Mouse (Mus musculus): Measurements from ENCODE around the gene Dda1.
"Not testable (repeated sequence)": the region's sequence is repeated elsewhere in the genome, so short reads cannot be mapped to it uniquely, and the experiment has no call there.

Dda1 gene

DNA sequence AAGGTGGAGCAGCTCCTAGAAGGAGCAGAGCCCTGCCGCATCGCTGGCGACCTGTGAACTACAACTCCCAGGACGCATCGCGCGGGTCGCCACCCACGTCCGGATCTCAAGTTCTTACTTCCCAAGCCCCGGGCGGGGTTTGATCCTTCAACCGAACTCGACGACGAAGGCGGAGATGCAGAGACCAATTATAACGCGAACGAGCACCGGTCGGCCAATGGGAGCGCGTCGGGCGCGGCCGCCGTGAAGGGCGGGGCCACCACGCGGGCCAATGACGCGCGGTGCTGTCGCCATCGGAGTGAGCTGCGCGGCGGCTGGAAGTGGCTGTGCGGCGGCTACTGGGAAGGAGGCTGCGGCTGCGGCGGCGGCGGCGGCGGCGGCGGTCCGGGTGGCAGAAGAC, at the start of gene Dda1:
Gene Dda1, plus strand, starts transcription at position 284 of the 400 bp plus-strand sequence.
- Histone ChIP-seq H3K4me3 (replicated peaks; ENCODE audit: low read length) (peak within 1 kb of the TSS; percentile 89), H3K9me3 (ENCODE audit: low read length) (no peaks in the 10 kb centered on the region), H3K4me1 (replicated peaks; ENCODE audit: low read depth, low read length) (peaks cover 55% of the 10 kb centered on the region), H3K27me3 (ENCODE audit: insufficient read depth, low read length) (no peaks in the 10 kb centered on the region), H3K36me3 (ENCODE audit: insufficient read depth, low read length) (peaks cover 62% of the 10 kb centered on the region)
- no peak for TF ChIP-seq NANOG (IDR thresholded peaks at IDR 0.05; ENCODE audit: borderline replicate concordance, low read length)
- no peak for TF ChIP-seq POU5F1 (IDR thresholded peaks at IDR 0.05; ENCODE audit: borderline replicate concordance, low read length)
- TF ChIP-seq CTCF (conservative IDR thresholded peaks at IDR 0.05; ENCODE audit: low read length): no peak

DNA sequence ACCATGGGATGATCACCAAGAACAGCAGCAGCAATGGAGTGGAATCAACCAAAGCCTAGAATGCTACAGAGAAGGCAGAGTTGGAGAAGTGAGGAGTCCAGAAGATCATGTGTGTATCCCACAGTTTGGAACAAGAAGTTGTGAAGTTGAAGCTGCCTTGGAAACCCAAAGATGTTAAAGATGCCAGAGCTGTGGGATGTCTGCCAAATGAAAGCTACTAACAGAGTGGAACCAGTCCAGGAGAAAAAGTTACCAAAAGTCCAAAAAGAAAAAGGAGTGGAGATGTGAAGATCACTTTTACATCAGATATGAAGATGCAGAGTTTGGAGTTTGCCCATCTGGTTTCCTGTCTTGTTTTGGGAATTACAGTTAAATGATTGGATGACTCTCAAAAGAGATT, 46.9 kb upstream of the Dda1 start:
- no peaks in the 10 kb centered on the region for H3K4me1 ChIP-seq (replicated peaks; ENCODE audit: low read depth, low read length)
- H3K4me3 ChIP-seq (replicated peaks; ENCODE audit: low read length): no peak overlapping the region
- H3K9me3 ChIP-seq (ENCODE audit: low read length): peaks cover 46% of the 10 kb centered on the region
- TF ChIP-seq POU5F1 (IDR thresholded peaks at IDR 0.05; ENCODE audit: borderline replicate concordance, low read length) (no peak), CTCF (conservative IDR thresholded peaks at IDR 0.05; ENCODE audit: low read length) (no peak), NANOG (IDR thresholded peaks at IDR 0.05; ENCODE audit: borderline replicate concordance, low read length) (no peak)
- peaks cover 13% of the 10 kb centered on the region for H3K27me3 ChIP-seq (ENCODE audit: insufficient read depth, low read length)
- H3K36me3 ChIP-seq (ENCODE audit: insufficient read depth, low read length): no peaks in the 10 kb centered on the region

DNA sequence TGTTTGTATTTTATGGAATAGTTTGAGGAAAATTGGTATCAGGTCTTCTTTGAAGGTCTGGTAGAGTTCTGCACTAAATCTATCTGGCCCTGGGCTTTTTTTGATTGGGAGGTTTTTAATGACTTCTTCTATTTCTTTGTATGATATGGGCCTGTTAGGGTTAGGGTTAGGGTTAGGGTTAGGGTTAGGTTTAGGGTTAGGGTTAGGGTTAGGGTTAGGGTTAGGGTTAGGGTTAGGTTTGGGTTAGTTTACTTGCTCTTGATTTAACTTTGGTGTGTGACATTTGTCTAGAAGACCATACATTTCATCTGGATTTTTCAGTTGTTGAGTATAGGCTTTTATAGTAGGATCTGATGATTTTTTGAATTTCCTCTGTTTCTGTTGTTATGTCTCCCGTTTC, 36.1 kb upstream of the Dda1 start:
- H3K4me1 ChIP-seq (replicated peaks; ENCODE audit: low read depth, low read length); H3K36me3 ChIP-seq (ENCODE audit: insufficient read depth, low read length); H3K9me3 ChIP-seq (ENCODE audit: low read length): not testable (repeated sequence)
- peaks cover 24% of the 10 kb centered on the region for H3K27me3 ChIP-seq (ENCODE audit: insufficient read depth, low read length)
- H3K4me3 ChIP-seq (replicated peaks; ENCODE audit: low read length): peak overlapping the region; percentile 35

DNA sequence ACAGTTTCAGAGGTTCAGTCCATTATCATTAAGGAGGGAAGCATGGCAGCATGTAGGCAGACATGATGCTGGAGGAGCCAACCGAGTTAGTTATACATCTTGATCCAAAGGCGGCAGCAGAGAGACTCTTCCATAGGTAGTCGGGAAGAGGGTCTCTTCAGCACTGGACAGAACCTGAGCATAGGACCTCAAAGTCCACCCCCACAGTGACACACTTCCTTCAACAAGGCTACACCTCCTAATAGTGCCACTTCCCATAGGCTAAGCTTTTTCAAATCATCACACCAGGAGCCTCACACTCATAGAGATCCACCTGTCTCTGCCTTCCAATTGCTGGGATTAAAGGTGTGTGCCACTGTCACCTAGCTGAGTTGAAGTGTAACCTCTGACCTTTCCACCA, 32.0 kb upstream of the Dda1 start:
- Histone ChIP-seq H3K36me3 (ENCODE audit: insufficient read depth, low read length) (no peaks in the 10 kb centered on the region), H3K4me3 (replicated peaks; ENCODE audit: low read length) (no peak overlapping the region), H3K4me1 (replicated peaks; ENCODE audit: low read depth, low read length) (no peaks in the 10 kb centered on the region; the same call in 1 of the 2 replicates), H3K9me3 (ENCODE audit: low read length) (peaks cover 3% of the 10 kb centered on the region; the same call in 1 of the 2 replicates), H3K27me3 (ENCODE audit: insufficient read depth, low read length) (peaks cover 20% of the 10 kb centered on the region)
- TF ChIP-seq POU5F1 (IDR thresholded peaks at IDR 0.05; ENCODE audit: borderline replicate concordance, low read length): no peak
- no peak for TF ChIP-seq CTCF (conservative IDR thresholded peaks at IDR 0.05; ENCODE audit: low read length)
- TF ChIP-seq NANOG (IDR thresholded peaks at IDR 0.05; ENCODE audit: borderline replicate concordance, low read length): no peak

DNA sequence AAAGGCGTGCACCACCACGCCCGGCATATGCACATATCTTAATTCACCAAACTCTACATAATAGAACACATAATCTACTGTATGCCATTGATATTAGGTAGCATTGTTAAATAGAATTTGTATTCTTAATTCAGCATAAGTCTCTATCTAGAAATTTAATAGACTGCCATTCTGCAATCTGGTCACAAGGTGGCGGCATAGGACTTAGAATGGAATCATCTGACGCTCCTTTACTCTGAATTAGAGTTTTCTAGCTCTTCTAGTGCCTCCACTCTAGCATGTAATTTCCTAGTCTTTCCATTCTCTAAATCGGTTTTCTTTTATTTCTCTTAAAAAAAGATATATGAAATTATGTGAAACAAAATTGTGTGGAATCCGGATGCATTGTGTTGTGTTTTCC, 27.6 kb upstream of the Dda1 start:
- H3K4me3 ChIP-seq (replicated peaks; ENCODE audit: low read length): no peak overlapping the region
- peaks cover 8% of the 10 kb centered on the region for H3K9me3 ChIP-seq (ENCODE audit: low read length)
- H3K4me1 ChIP-seq (replicated peaks; ENCODE audit: low read depth, low read length): no peaks in the 10 kb centered on the region; the same call in 1 of the 2 replicates
- TF ChIP-seq CTCF (conservative IDR thresholded peaks at IDR 0.05; ENCODE audit: low read length) (peak; percentile 53), NANOG (IDR thresholded peaks at IDR 0.05; ENCODE audit: borderline replicate concordance, low read length) (no peak)
- peaks cover 15% of the 10 kb centered on the region for H3K27me3 ChIP-seq (ENCODE audit: insufficient read depth, low read length)
- H3K36me3 ChIP-seq (ENCODE audit: insufficient read depth, low read length): no peaks in the 10 kb centered on the region

DNA sequence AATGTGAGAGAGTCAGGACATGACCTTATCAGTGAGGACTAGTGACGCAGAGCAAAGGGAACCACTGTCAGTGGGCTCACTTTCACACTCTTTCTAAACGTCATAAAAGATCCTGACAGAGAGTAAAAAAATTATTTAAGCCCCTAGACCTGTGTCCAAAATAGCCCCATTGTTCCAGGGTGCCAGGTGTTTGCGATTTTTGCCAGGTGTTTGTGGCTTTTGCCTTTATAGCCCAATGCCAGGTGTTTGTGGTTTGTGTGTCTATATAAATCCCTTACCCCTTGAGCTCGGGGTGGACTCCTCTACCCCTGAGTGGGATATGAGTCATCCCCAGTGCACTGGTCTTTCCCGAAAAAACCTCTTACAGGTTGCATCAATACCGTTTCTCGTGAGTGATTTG, 23.9 kb upstream of the Dda1 start:
- H3K9me3 ChIP-seq (ENCODE audit: low read length): peaks cover 45% of the 10 kb centered on the region
- H3K4me1 ChIP-seq (replicated peaks; ENCODE audit: low read depth, low read length): no peaks in the 10 kb centered on the region; the same call in 1 of the 2 replicates
- TF ChIP-seq POU5F1 (IDR thresholded peaks at IDR 0.05; ENCODE audit: borderline replicate concordance, low read length) (no peak), CTCF (conservative IDR thresholded peaks at IDR 0.05; ENCODE audit: low read length) (no peak), NANOG (IDR thresholded peaks at IDR 0.05; ENCODE audit: borderline replicate concordance, low read length) (no peak)
- H3K4me3 ChIP-seq (replicated peaks; ENCODE audit: low read length): no peak overlapping the region
- no peaks in the 10 kb centered on the region for H3K36me3 ChIP-seq (ENCODE audit: insufficient read depth, low read length)
- peaks cover 4% of the 10 kb centered on the region for H3K27me3 ChIP-seq (ENCODE audit: insufficient read depth, low read length)

DNA sequence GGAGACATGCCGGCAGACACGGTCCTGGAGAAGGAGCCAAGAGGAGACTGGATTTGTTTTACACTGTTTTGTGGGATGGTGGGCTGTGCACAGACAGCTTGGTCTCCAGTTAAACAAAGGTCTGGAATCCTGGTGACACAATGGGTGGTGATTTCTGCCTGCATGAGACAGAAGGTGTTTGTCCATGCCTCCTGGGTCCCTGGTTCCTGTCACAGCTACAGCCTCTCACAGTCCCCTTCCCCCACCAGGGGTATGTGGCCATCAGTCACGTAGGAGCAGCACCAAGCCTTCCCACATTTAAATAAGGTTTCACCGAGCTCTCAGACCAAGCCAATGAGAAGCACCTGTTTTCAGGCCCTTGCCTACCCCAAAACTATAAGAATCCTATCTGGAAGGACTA, 17.7 kb upstream of the Dda1 start:
- TF ChIP-seq NANOG (IDR thresholded peaks at IDR 0.05; ENCODE audit: borderline replicate concordance, low read length): no peak
- no peak for TF ChIP-seq POU5F1 (IDR thresholded peaks at IDR 0.05; ENCODE audit: borderline replicate concordance, low read length)
- TF ChIP-seq CTCF (conservative IDR thresholded peaks at IDR 0.05; ENCODE audit: low read length): no peak
- Histone ChIP-seq H3K36me3 (ENCODE audit: insufficient read depth, low read length) (no peaks in the 10 kb centered on the region), H3K4me1 (replicated peaks; ENCODE audit: low read depth, low read length) (peaks cover 13% of the 10 kb centered on the region), H3K4me3 (replicated peaks; ENCODE audit: low read length) (no peak overlapping the region), H3K9me3 (ENCODE audit: low read length) (peaks cover 41% of the 10 kb centered on the region), H3K27me3 (ENCODE audit: insufficient read depth, low read length) (peaks cover 32% of the 10 kb centered on the region)

DNA sequence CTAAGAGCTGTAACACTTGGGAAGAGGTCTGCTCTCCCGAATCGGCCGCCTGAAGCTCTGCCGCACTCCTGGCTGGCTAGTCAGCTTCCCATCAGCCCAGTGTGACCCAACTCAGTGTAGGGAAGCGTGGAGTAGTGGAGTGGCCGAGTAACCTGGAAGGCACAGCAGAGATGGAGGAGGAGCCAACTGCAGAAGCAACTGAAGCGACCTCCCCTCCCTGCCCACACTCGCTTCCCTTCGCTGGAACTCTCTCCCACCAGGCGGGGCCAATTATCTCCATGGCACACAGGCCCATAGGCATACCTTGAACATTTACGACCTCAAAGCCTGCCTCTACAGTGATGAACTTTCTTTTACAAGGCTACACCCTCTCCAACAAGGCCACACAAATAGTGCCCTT, 17.2 kb upstream of the Dda1 start:
- H3K4me3 ChIP-seq (replicated peaks; ENCODE audit: low read length): no peak overlapping the region
- H3K9me3 ChIP-seq (ENCODE audit: low read length): peaks cover 36% of the 10 kb centered on the region
- TF ChIP-seq NANOG (IDR thresholded peaks at IDR 0.05; ENCODE audit: borderline replicate concordance, low read length): no peak
- no peak for TF ChIP-seq CTCF (conservative IDR thresholded peaks at IDR 0.05; ENCODE audit: low read length)
- no peak for TF ChIP-seq POU5F1 (IDR thresholded peaks at IDR 0.05; ENCODE audit: borderline replicate concordance, low read length)
- H3K4me1 ChIP-seq (replicated peaks; ENCODE audit: low read depth, low read length): peaks cover 17% of the 10 kb centered on the region
- peaks cover 37% of the 10 kb centered on the region for H3K27me3 ChIP-seq (ENCODE audit: insufficient read depth, low read length)
- H3K36me3 ChIP-seq (ENCODE audit: insufficient read depth, low read length): no peaks in the 10 kb centered on the region

DNA sequence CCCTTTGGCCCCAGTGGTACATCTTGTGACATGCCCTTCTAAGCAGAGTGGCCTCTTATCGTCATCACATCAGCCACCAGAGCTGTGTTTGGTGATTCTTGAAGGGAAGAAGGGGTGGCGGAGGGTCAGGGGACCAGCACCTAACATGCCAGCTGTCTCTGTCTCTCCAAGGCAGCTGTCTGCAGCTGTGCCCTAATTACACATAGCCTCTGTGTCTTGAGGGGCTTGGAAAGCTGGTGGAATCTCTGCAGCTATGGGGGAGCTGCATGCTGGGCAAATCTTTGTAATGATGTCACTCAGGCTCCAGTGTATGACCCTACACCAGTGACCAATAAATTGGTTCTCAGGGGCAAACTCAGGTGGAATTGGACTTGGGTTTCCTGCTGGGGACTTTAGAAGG, 16.3 kb upstream of the Dda1 start:
- TF ChIP-seq NANOG (IDR thresholded peaks at IDR 0.05; ENCODE audit: borderline replicate concordance, low read length) (no peak), CTCF (conservative IDR thresholded peaks at IDR 0.05; ENCODE audit: low read length) (no peak), POU5F1 (IDR thresholded peaks at IDR 0.05; ENCODE audit: borderline replicate concordance, low read length) (no peak)
- peaks cover 46% of the 10 kb centered on the region for H3K27me3 ChIP-seq (ENCODE audit: insufficient read depth, low read length)
- H3K9me3 ChIP-seq (ENCODE audit: low read length): peaks cover 28% of the 10 kb centered on the region
- no peak overlapping the region for H3K4me3 ChIP-seq (replicated peaks; ENCODE audit: low read length)
- H3K36me3 ChIP-seq (ENCODE audit: insufficient read depth, low read length): no peaks in the 10 kb centered on the region
- peaks cover 25% of the 10 kb centered on the region for H3K4me1 ChIP-seq (replicated peaks; ENCODE audit: low read depth, low read length)
